Mouse (Mus musculus) lung, postnatal 36 days (tissue): ENCODE results near the gene Rheb.
"Not testable (repeated sequence)": the region's sequence is repeated elsewhere in the genome, so short reads cannot be mapped to it uniquely, and the experiment has no call there.

ENCODE experiments used
- DNase-seq: peaks from one replicate; pipeline ENCODE4 v3.0.0; 2022; ENCODE audit warnings: mixed read lengths

Gene Rheb

DNA sequence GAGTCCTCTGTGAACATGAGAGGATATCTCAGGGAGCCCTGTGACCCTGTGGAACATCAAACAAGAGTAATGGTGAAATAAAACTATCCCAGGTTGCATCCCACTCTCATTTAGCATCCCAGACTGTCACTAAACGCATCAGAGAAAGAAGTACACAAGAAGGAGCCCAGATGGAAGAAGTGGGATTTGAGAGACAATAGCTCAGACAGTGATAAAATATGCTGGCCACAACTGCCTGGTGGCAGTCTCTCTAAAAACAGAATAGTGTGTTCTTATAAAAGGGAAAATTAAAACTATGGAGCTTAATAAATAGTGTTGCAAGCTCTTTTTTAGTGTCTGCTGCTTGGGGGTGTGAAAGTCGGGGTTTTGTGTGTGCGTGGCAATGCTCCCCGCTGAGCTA, 59.5 kb downstream of the Rheb start:
- DNase-seq = no peak

DNA sequence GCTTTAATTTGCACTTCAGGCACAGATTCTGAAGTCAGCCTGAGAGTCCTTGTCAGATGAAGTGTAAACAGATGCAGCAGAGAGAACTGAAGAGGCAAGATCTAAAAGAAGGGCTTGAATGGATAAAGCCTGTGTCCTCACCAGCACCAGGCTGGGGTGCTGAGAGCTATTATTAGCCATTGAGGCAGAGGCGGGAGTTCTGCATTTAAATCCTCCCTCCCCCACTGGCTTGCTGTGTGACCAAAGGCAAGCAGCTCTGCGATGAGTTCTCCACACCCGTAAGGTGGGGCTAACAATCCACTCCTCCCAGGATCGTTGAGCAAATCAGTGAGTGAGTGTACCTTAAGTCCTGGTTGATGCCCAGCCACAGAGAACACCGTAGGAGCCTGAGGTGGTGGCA, 61.4 kb downstream of the Rheb start:
- no peak for DNase-seq

GRCm38 (mm10) chr5:24779881-24780512, 62.4 kb downstream of the Rheb start:
- peak; percentile 65 for DNase-seq

DNA sequence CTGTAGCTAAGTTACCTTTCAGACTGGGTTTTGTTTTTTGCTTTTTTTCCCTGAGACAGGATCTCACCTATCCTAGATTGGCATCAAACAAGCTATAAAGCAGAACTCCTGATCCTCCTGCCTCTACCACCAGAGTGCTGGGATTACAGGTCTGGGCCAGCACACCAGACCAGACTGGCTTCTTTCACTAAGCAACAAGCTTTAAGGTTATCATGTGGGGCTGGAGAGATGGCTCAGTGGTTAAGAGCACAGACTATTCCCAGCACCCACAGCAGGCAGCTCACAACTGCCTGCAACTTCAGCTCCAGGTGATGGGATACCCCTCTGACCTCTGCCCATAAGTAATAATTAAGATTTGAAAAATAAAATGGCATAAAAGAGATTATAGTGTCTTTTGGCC, 63.1 kb downstream of the Rheb start:
- DNase-seq = no peak

DNA sequence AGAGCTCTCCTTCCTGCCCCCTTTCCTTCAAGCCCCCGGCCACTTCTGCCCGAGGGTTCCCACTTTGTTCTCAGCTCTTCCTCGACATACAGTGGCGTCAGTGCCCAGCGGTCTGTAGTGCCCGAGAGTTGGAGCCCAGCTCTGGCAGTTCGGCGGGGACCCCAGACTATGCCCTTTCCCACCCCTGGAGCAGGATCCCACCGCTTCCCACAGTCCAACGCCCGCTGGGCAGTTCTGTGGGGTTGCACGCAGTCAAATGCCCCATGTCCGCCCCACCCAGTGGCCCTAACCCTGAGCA, 63.6 kb downstream of the Rheb start:
- DNase-seq = no peak

- DNase-seq = no peak
These were observed 64.2 kb downstream of the Rheb start for GRCm38 (mm10) chr5:24778082-24778842.

DNA sequence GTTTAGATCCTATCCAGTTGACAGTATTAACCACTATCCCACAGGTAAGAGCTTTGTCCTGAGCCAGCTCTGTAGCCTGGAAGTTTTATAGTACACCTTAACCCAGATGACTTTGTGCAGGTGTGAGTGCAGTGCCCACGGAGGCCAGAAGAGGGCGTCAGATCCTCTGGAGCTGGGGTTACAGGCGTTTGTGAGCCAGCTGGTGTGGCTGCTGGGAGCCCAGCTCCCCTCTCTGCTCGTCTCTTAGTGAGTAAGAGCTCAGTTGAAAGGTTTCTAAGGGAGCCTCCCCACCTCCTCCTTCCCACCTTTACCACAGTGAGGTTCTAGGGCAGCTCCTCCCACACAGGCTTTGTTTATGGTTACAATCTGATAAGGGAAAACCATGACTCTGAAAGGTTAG, 65.7 kb downstream of the Rheb start:
- no peak for DNase-seq

DNA sequence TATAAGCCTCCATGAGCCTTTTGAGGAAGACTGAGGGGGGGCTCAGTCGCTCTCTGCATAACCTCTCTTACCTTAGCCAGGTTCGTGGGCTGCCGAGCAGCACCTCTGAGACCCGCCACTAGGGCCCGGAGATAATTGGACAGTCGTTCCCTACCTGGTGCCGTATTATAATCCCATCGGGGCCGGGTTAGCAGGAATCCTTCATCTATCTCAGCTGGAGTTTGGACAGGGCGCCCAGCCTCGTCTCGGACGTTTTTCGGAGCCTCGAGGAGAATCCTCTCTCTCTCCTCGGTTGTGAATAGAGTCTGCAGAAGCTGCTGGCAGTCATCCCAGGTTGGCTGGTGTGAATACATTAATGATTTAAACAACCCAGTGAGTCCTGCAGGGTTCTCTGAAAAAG, 67.9 kb downstream of the Rheb start:
- DNase-seq = not testable (repeated sequence)

DNA sequence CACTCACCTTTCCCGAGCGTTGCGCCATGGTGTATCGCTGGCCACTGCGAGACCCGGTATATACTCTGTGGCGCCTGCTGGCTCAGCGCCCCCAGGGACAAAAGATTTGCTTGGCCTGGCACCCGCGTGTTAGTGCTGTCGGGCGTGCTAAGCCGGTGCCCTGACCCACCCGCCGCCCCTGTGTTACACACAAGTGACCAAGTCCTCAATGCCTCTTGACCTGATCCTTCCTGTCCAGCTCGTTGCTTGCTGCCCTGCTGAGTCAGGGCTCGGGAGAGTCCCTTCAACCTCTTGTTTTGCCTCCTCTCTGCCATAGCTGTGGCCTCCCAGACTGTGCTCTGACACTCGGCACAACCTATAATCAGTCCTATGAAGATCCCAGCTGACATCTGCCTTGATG, 84.6 kb downstream of the Rheb start, which contains the start of gene Crygn:
Gene Crygn (minus strand): TSS at position 193 of the 400 bp plus-strand sequence.
- DNase-seq = peak; percentile 25

GRCm38 (mm10) chr5:24756931-24757330, 85.5 kb downstream of the Rheb start:
- no peak for DNase-seq
